Mouse (Mus musculus): ENCODE measurements around the gene Gzmn.

GRCm38 (mm10) chr14:56123516-56123915, 50.9 kb downstream of the Gzmn start:
- TF ChIP-seq CTCF (conservative IDR thresholded peaks at IDR 0.05; ENCODE audit: low read length) (no peak), NANOG (IDR thresholded peaks at IDR 0.05; ENCODE audit: borderline replicate concordance, low read length) (no peak), POU5F1 (IDR thresholded peaks at IDR 0.05; ENCODE audit: borderline replicate concordance, low read length) (no peak)

Measured in E14TG2a.4 (cell line).